Mouse (Mus musculus): ENCODE measurements around the gene Rasgef1b. TPM values are rescaled to one million over a fixed set of nuclear protein-coding genes. Genes with fewer than 3 reads are reported as not detected.

Rasgef1b gene
- polyA plus RNA-seq, 1 experiment from 2014 or later: 25.5 TPM

GRCm38 (mm10) chr5:99195436-99195835 is 533.4 kb downstream of the Rasgef1b start:
- no peaks in the 10 kb centered on the region for H3K36me3 ChIP-seq (ENCODE audit: control insufficient read depth, insufficient read depth, low read length)
- H3K4me1 ChIP-seq (replicated peaks; ENCODE audit: control insufficient read depth, insufficient read depth, low read length): no peaks in the 10 kb centered on the region
- 94% methylated on average over 5 of the region's 5 CpGs for WGBS
- no peak overlapping the region for H3K4me3 ChIP-seq (ENCODE audit: low read depth, low read length)
- H3K9me3 ChIP-seq (ENCODE audit: control insufficient read depth, low read length): no peaks in the 10 kb centered on the region
- no peak overlapping the region for H3K27ac ChIP-seq (ENCODE audit: low read depth, low read length)
- H3K27me3 ChIP-seq (ENCODE audit: control insufficient read depth, insufficient read depth, low read length): no peaks in the 10 kb centered on the region
- H3K4me2 ChIP-seq (ENCODE audit: low read depth, low read length, severe bottlenecking): no peak overlapping the region
- ATAC-seq (replicated peaks; ENCODE audit: low FRiP score): no peak
- H3K9ac ChIP-seq (ENCODE audit: low read length): no peak overlapping the region
- DNase-seq (ENCODE audit: low spot score): no peak

- H3K27ac ChIP-seq (ENCODE audit: low read depth, low read length): no peak overlapping the region
- no peaks in the 10 kb centered on the region for H3K27me3 ChIP-seq (ENCODE audit: control insufficient read depth, insufficient read depth, low read length)
- H3K9ac ChIP-seq (ENCODE audit: low read length): no peak overlapping the region
- H3K4me3 ChIP-seq (ENCODE audit: low read depth, low read length): no peak overlapping the region
- H3K4me2 ChIP-seq (ENCODE audit: low read depth, low read length, severe bottlenecking): no peak overlapping the region
- peak; percentile 49 for DNase-seq (ENCODE audit: low spot score)
- no peaks in the 10 kb centered on the region for H3K9me3 ChIP-seq (ENCODE audit: control insufficient read depth, low read length)
- no peaks in the 10 kb centered on the region for H3K36me3 ChIP-seq (ENCODE audit: control insufficient read depth, insufficient read depth, low read length)
- ATAC-seq (replicated peaks; ENCODE audit: low FRiP score): no peak
- H3K4me1 ChIP-seq (replicated peaks; ENCODE audit: control insufficient read depth, insufficient read depth, low read length): no peaks in the 10 kb centered on the region
- 63% methylated on average over 26 of the region's 26 CpGs for WGBS
These were observed 537.7 kb downstream of the Rasgef1b start for GRCm38 (mm10) chr5:99190941-99191800.

- no peaks in the 10 kb centered on the region; the same call in 1 of the 2 replicates for H3K9me3 ChIP-seq (ENCODE audit: control insufficient read depth, low read length)
- H3K36me3 ChIP-seq (ENCODE audit: control insufficient read depth, insufficient read depth, low read length): no peaks in the 10 kb centered on the region
- H3K4me2 ChIP-seq (ENCODE audit: low read depth, low read length, severe bottlenecking): no peak overlapping the region
- no peak overlapping the region for H3K9ac ChIP-seq (ENCODE audit: low read length)
- no peaks in the 10 kb centered on the region for H3K27me3 ChIP-seq (ENCODE audit: control insufficient read depth, insufficient read depth, low read length)
- H3K4me1 ChIP-seq (replicated peaks; ENCODE audit: control insufficient read depth, insufficient read depth, low read length): no peaks in the 10 kb centered on the region
- 90% methylated on average over 7 of the region's 7 CpGs for WGBS
- no peak overlapping the region for H3K4me3 ChIP-seq (ENCODE audit: low read depth, low read length)
- ATAC-seq (replicated peaks; ENCODE audit: low FRiP score): no peak
- no peak overlapping the region for H3K27ac ChIP-seq (ENCODE audit: low read depth, low read length)
- no peak for DNase-seq (ENCODE audit: low spot score)
These were observed 545.2 kb downstream of the Rasgef1b start for GRCm38 (mm10) chr5:99183637-99184036.

GRCm38 (mm10) chr5:99174608-99175385 is 554.1 kb downstream of the Rasgef1b start:
- Histone ChIP-seq H3K4me1 (replicated peaks; ENCODE audit: control insufficient read depth, insufficient read depth, low read length) (no peaks in the 10 kb centered on the region), H3K27me3 (ENCODE audit: control insufficient read depth, insufficient read depth, low read length) (no peaks in the 10 kb centered on the region), H3K4me2 (ENCODE audit: low read depth, low read length, severe bottlenecking) (no peak overlapping the region), H3K9me3 (ENCODE audit: control insufficient read depth, low read length) (no peaks in the 10 kb centered on the region), H3K27ac (ENCODE audit: low read depth, low read length) (no peak overlapping the region), H3K9ac (ENCODE audit: low read length) (no peak overlapping the region), H3K36me3 (ENCODE audit: control insufficient read depth, insufficient read depth, low read length) (no peaks in the 10 kb centered on the region), H3K4me3 (ENCODE audit: low read depth, low read length) (no peak overlapping the region)
- WGBS: 82% methylated on average over 8 of the region's 8 CpGs
- no peak for ATAC-seq (replicated peaks; ENCODE audit: low FRiP score)
- no peak for DNase-seq (ENCODE audit: low spot score)

GRCm38 (mm10) chr5:99169836-99170235 is 559.0 kb downstream of the Rasgef1b start:
- WGBS: 90% methylated on average over 4 of the region's 4 CpGs

GRCm38 (mm10) chr5:99167767-99168166 is 561.1 kb downstream of the Rasgef1b start:
- H3K27me3 ChIP-seq (ENCODE audit: control insufficient read depth, insufficient read depth, low read length): no peaks in the 10 kb centered on the region
- H3K4me2 ChIP-seq (ENCODE audit: low read depth, low read length, severe bottlenecking): no peak overlapping the region
- no peaks in the 10 kb centered on the region for H3K36me3 ChIP-seq (ENCODE audit: control insufficient read depth, insufficient read depth, low read length)
- 88% methylated on average over 5 of the region's 5 CpGs for WGBS
- no peaks in the 10 kb centered on the region for H3K4me1 ChIP-seq (replicated peaks; ENCODE audit: control insufficient read depth, insufficient read depth, low read length)
- H3K9ac ChIP-seq (ENCODE audit: low read length): no peak overlapping the region
- H3K27ac ChIP-seq (ENCODE audit: low read depth, low read length): no peak overlapping the region
- H3K9me3 ChIP-seq (ENCODE audit: control insufficient read depth, low read length): no peaks in the 10 kb centered on the region
- ATAC-seq (replicated peaks; ENCODE audit: low FRiP score): no peak
- DNase-seq (ENCODE audit: low spot score): no peak
- no peak overlapping the region for H3K4me3 ChIP-seq (ENCODE audit: low read depth, low read length)

More at GRCm38 (mm10) chr5:99169836-99170235, 559.0 kb downstream of the Rasgef1b start:
- Histone ChIP-seq H3K9me3 (ENCODE audit: control insufficient read depth, low read length) (no peaks in the 10 kb centered on the region), H3K4me2 (ENCODE audit: low read depth, low read length, severe bottlenecking) (no peak overlapping the region), H3K4me1 (replicated peaks; ENCODE audit: control insufficient read depth, insufficient read depth, low read length) (no peaks in the 10 kb centered on the region), H3K36me3 (ENCODE audit: control insufficient read depth, insufficient read depth, low read length) (no peaks in the 10 kb centered on the region), H3K27ac (ENCODE audit: low read depth, low read length) (no peak overlapping the region), H3K4me3 (ENCODE audit: low read depth, low read length) (no peak overlapping the region), H3K9ac (ENCODE audit: low read length) (no peak overlapping the region), H3K27me3 (ENCODE audit: control insufficient read depth, insufficient read depth, low read length) (no peaks in the 10 kb centered on the region)
- ATAC-seq (replicated peaks; ENCODE audit: low FRiP score) (no peak), DNase-seq (ENCODE audit: low spot score) (no peak)

Other genes with a start within 250 kb of the Rasgef1b start
- 0.51 TPM in 1 of 2 replicates, not detected in the other for gene Vamp9, start 177.2 kb upstream of the Rasgef1b start, polyA plus RNA-seq (2014; fragmentation: Nextera tagmentation; extraction: Ambion mirVana)
- 274 and 313 TPM in 2 replicates for gene Hnrnpd, start 249.9 kb upstream of the Rasgef1b start, polyA plus RNA-seq (2014; fragmentation: Nextera tagmentation; extraction: Ambion mirVana)
- gene 4930524J08Rik, start 250.0 kb upstream of the Rasgef1b start, polyA plus RNA-seq (2014; fragmentation: Nextera tagmentation; extraction: Ambion mirVana): 2.8 and 3.4 TPM in 2 replicates